Mouse (Mus musculus) gastrocnemius, adult 2 months (tissue): ENCODE results near the gene Kctd15. TPM values are rescaled to one million over a fixed set of nuclear protein-coding genes. Genes with fewer than 3 reads are reported as not detected.

Experiments
- DNase-seq: peaks from one replicate; pipeline ENCODE4 v3.0.0; 2022
- H3K27ac ChIP-seq: fragments of 200-600 bp; 2 replicates; pipeline ENCODE4 v1.8.1; 2022; ENCODE audit warnings: mild to moderate bottlenecking
- H3K4me3 ChIP-seq: fragments of 200-600 bp; 2 replicates; pipeline ENCODE4 v1.8.1; 2022; ENCODE audit warnings: mild to moderate bottlenecking, moderate library complexity
- CTCF ChIP-seq: fragments of 200-600 bp; IDR thresholded peaks from 2 replicates; pipeline ENCODE4 v1.8.1; 2022; ENCODE audit warnings: antibody characterized with exemption, mild to moderate bottlenecking, moderate library complexity
- intact Hi-C: fragments of 180-260 bp; cut with DNase I; formaldehyde crosslinking; loops from one replicate; pipeline ENCODE4 v1.15.1; 2025
- total RNA-seq, 2 experiments: library from RNA; stranded (reverse); gene quantifications; 2 replicates each; pipeline ENCODE4 v1.2.3; 2021

Kctd15 gene
- total RNA-seq, 2 experiments from 2014 or later, result 41.4 to 47.1 TPM

GRCm38 (mm10) chr7:34606051-34606450, 50.5 kb downstream of the Kctd15 start:
- intact Hi-C loops, result no loop called here
- TF ChIP-seq CTCF, result no peak
- peak overlapping the region; percentile 11; the same call in 1 of the 2 replicates for H3K4me3 ChIP-seq
- no peak overlapping the region for H3K27ac ChIP-seq
- DNase-seq, result no peak

- DNase-seq, result no peak
- Histone ChIP-seq H3K27ac (no peak overlapping the region), H3K4me3 (no peak overlapping the region)
- no peak for TF ChIP-seq CTCF
- intact Hi-C loops, result no loop called here
Measured at GRCm38 (mm10) chr7:34598576-34598975, 58.0 kb downstream of the Kctd15 start.

GRCm38 (mm10) chr7:34597986-34598385, 58.5 kb downstream of the Kctd15 start:
- H3K27ac ChIP-seq, result no peak overlapping the region
- TF ChIP-seq CTCF, result no peak
- intact Hi-C loops, result no loop called here
- H3K4me3 ChIP-seq, result no peak overlapping the region
- no peak for DNase-seq

- intact Hi-C loops, result no loop called here
- no peak overlapping the region for H3K4me3 ChIP-seq
- no peak for DNase-seq
- H3K27ac ChIP-seq, result no peak overlapping the region
- no peak for TF ChIP-seq CTCF
Measured at GRCm38 (mm10) chr7:34596531-34597235, 59.8 kb downstream of the Kctd15 start.

- DNase-seq, result no peak
- H3K27ac ChIP-seq, result no peak overlapping the region; the same call in 1 of the 2 replicates
- intact Hi-C loops, result no loop called here
- no peak overlapping the region for H3K4me3 ChIP-seq
- TF ChIP-seq CTCF, result no peak
Measured at GRCm38 (mm10) chr7:34595307-34595565, 61.3 kb downstream of the Kctd15 start.

- TF ChIP-seq CTCF, result peak; percentile 19; the same call in 1 of the 2 replicates
- intact Hi-C loops, result no loop called here
- Histone ChIP-seq H3K4me3 (peak overlapping the region; percentile 67), H3K27ac (peak overlapping the region; percentile 70)
- peak; percentile 67 for DNase-seq
Measured at GRCm38 (mm10) chr7:34594501-34595306, 61.8 kb downstream of the Kctd15 start.

GRCm38 (mm10) chr7:34590711-34591110, 65.8 kb downstream of the Kctd15 start:
- DNase-seq, result no peak
- intact Hi-C loops, result no loop called here
- no peak for TF ChIP-seq CTCF
- no peak overlapping the region for H3K27ac ChIP-seq
- no peak overlapping the region for H3K4me3 ChIP-seq

Other genes starting within 250 kb of the Kctd15 start
- under 1 TPM in 1 of 2 experiments, not detected in 1; 0.75 TPM for gene Chst8, start 156.0 kb upstream of the Kctd15 start, total RNA-seq